Mouse (Mus musculus) cortical plate, adult 2 months (tissue): ENCODE results near the gene Hivep3.

Source experiments
- CTCF ChIP-seq: fragments of 200-500 bp; IDR thresholded peaks from 2 replicates; pipeline ENCODE4 v1.5.1; 2011; ENCODE audit warnings: mild to moderate bottlenecking, control low read depth, low read length; ENCODE audit not compliant: insufficient read depth; ENCODE audit errors: extremely low read depth
- POLR2A ChIP-seq: fragments of 200-500 bp; IDR thresholded peaks from 2 replicates; pipeline ENCODE4 v1.6.1; 2011; ENCODE audit warnings: mild to moderate bottlenecking, low read length, control low read depth; ENCODE audit not compliant: insufficient read depth; ENCODE audit errors: extremely low read depth

DNA sequence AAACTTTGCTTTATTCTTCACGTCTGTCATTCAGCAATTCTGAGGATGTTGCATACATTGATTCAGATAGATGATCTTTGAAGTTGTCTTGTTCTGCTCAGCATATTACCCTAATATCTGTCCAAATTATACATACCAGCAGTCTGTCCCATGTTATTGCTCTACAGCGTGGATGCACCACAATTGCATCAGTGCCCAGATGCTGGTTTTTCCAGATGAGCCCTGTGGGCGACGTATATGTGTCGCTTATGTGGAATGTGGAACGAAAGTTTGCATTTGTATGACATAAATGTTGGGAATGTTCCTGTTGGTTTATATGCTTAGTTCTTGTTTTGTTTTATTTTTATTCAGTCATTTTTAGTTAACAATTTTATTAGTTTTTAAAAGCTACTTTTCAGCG is 221.4 kb downstream of the Hivep3 start:
- no peak for TF ChIP-seq POLR2A
- no peak for TF ChIP-seq CTCF
